Mouse (Mus musculus): Measurements from ENCODE around the gene Dyrk3.

The Dyrk3 gene

DNA sequence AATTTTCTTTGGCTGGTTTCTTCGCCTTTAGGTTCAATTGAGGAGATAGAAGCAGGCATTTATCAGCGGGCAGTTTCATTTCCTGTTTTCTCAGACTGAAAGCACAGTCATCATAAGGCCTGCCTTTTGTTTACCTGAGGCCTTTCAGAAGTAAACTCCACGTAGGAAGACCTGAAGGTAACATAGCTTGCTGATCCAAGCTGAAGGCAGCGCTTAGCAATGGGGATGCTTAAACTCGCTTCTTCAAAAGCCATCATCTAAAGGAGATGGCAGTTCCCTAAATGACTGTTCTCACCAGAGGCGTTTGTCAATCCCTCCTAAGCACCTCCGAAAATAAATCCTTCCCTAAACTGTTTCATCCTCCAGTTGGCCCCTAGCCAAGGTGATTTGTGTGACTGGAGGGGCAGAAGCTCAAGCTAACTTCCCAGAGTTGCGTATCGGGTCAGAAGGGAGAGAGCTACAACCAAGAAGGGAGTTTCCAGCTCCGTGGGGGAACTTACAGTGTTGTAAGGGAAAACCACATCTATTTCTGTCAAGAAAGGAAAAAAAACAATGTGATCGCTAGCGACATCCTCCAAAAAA is 27.5 kb downstream of the Dyrk3 start:
- peak; percentile 55 for DNase-seq (ENCODE audit: low read depth)

DNA sequence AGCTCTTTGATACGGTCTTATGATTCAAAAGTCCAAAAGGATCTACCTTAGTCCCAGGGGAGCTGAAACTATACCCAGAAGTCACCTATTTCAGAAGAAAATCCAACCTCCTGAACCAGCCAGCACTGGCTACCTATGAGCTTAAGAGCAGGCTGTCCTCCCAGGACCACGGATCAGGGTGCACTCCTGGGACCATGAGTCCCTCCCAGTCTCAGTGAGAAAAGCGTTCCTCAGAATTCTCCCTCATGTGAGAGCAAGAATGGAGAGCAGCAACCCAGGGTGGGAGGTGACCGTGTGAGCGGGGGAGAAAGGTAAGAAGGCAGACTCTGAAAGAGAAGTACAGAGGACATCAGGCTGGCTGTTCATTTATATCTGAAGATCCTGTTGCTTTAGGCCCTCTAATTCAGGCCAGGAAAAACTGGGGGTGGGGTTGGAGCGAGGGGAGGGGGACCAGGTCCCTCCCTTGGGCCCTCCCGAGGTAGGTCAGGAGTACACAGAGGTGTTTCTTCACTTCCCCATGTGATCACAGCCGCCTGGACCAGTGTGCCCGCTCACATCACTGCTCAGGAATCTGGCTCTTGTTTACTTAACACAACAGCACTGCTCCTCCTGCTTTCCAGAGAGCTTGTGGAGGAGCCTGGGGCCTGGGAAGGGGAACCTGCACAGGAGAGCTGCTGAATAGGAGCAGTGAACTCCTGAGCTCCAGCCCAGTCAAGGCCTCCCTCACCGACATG is 30.4 kb downstream of the Dyrk3 start:
- no peak for DNase-seq (ENCODE audit: low read depth)

DNA sequence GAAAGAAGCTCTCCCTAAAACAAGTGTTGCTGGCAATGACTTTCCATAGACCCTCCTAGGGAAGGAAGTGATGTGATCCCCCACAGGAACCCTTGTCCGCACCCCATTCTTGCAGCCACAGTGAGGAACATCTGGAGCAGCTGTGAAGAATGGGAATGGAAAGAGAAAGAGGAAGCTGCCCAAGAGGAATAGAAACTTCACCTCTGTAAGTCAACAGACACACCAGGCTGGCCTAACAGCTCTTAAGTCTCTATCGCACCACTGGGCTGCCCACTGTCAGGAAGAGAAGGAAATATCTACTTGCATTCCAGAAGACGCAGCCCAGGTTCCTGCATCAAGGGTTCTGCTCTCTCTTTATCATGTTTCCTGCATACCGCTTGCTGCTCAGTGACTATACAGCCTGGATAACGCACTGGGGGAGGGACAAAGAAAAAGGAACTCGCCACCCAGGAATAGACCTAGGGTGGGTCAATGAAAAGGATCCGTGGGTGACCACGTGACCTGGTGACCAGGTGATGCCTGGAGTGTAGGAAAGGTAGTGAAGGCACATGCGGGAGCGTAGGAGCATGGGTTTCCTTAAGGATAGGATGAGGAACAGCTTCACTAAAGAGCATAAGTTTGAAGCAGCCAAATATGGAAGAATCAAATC is 34.2 kb downstream of the Dyrk3 start:
- DNase-seq (ENCODE audit: low read depth) = no peak

GRCm38 (mm10) chr1:131100808-131101207 is 37.3 kb downstream of the Dyrk3 start:
- no peak for DNase-seq (ENCODE audit: low read depth)

- DNase-seq (ENCODE audit: low read depth) = peak; percentile 88
Observed at GRCm38 (mm10) chr1:131097700-131098094, 40.4 kb downstream of the Dyrk3 start, which contains the start of gene Mapkapk2. TSS of gene Mapkapk2 (minus strand) at chr1:131097826.

- peak; percentile 65 for DNase-seq (ENCODE audit: low read depth)
Observed at GRCm38 (mm10) chr1:131096803-131097699, 41.1 kb downstream of the Dyrk3 start.

GRCm38 (mm10) chr1:131096132-131096695 is 41.9 kb downstream of the Dyrk3 start:
- DNase-seq (ENCODE audit: low read depth) = peak; percentile 55

DNA sequence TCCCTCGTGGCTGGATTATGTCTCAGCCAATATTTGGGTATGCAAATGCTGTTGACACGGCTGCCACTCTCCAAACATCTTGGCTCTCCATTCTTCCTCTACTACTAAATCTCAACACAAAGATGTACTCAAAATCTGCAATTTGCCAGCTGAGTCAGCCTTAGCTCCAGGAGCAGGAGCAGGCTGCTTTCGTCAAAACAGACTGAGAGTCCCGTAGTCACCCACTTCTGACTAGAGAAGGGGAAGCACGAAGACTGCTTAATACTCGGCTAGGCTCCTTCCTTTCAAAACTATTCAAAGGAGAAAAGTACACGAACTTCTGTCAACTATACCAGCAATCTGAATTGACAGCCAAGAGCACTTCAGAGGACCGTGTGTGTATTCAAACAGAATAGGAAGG is 42.6 kb downstream of the Dyrk3 start:
- DNase-seq (ENCODE audit: low read depth) = peak; percentile 36

DNA sequence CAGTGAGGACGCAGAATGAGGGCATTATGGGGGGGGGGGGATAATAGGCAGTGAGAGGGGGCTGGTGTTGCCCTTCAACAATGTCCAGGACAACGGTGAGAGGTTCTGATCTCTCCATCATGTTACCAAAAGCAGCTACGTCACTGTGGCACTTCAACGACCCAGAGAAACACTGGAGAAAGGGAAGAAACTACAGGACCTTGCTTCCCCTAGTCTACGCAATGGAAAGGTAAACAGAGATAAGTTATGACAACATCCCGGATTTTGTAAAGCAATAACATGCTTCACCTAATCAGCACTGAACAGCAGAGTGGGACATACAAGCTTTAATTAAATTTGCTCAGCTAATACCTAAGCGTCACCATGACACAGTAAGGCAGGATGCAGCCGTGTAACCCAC is 44.3 kb downstream of the Dyrk3 start:
- DNase-seq (ENCODE audit: low read depth) = no peak

GRCm38 (mm10) chr1:131092846-131093245 is 45.3 kb downstream of the Dyrk3 start:
- DNase-seq (ENCODE audit: low read depth) = no peak

GRCm38 (mm10) chr1:131092173-131092572 is 46.0 kb downstream of the Dyrk3 start:
- no peak for DNase-seq (ENCODE audit: low read depth)

DNA sequence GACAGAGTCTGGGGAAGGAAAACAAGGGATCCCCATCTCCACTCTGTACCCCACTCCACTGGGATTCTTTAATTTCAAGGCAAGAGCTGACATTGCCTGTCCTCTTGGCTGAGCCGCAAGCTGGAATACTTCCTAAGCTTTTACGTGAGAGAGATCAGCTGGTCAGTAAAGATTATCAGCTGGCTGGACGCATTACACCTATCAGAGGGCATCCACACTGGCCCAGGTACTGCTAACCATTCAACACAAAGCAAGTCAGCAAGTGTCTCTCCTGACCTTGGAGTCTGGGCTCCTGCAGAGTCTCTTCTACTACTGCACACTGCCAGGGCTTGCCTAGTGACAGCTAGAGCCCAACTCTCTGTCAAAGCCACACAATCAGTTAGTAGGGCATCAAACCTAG is 46.7 kb downstream of the Dyrk3 start:
- no peak for DNase-seq (ENCODE audit: low read depth)

DNA sequence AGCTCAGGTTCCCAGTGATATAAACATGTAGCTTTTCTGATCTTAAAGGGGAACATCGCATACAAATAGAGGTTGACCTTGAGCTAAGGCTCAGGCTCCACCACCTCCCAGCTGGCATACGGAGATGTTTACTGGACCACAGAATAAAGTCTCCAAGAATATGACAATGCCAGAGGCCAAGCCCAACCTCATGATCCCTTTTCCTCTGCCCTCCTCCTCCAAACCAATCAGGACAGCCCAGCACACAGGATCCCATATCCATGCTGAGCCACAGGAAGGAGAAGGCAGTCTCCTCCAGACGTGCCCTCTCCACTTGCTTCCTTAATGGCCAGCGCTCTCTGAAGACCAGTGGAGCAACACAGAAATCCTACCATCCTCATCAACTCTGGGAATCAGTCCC is 47.3 kb downstream of the Dyrk3 start:
- no peak for DNase-seq (ENCODE audit: low read depth)

DNA sequence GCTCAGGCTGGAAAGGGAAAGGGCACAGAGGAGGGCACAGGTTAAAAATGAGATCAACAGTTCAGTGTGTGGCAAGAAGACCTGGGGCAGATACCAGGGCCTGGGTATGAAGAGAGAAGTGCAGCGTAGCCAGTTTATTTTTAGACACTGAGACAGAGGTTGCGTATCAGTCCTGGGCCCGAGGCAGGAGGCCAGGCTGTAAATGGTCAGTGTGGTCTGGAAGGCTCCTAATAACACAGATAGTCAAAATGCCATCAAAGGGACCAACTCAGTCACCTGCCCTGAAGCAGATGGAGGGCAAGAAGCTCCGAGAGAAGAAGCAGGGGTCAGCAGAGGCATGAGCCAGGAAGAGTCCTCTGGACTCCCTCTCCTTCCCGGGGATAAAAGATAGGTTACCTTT is 47.9 kb downstream of the Dyrk3 start:
- DNase-seq (ENCODE audit: low read depth) = no peak

DNA sequence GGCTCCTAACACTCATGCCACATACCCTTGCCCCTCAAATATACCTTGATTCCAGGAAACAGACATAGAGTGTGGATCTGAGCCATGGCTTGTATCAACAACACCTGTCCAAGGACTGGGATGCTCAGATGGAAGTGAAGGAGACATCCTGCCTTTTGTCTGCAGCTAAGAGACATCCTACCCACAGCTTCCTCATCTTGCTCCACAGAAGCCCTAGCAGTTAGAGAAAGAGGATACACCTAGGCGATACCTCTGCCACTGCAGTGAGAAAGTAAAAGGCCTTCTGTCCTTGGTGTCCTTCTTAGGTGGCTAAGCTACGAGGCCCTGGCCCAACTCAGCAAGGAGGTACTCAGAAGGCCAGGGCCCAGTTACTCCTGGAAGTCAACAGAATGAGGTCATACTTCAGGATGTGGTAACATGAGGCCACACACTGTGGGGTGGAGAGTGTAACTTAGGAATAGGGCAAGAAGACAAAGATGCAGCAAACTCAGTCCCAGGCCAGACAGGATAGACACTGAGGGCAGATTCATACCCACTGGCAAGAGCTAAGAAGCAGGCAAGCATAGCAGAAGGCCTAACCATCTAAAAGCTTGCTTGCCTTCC is 48.5 kb downstream of the Dyrk3 start:
- DNase-seq (ENCODE audit: low read depth) = peak; percentile 35

DNA sequence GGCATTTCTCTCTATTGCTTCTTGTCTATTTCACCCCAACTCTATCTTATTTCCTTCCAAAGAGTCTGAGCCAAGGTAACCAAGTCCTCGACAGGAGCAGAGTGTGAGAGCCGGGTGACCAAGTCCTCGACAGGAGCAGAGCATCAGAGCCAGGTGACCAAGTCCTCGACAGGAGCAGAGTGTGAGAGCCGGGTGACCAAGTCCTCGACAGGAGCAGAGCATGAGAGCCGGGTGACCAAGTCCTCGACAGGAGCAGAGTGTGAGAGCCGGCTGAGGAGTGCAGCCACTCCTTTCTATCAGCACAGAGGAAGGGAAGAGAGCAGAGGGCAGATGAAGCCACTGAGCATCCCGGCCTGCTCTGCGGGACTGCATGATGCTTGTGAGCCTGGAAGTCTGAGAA is 49.6 kb downstream of the Dyrk3 start:
- no peak for DNase-seq (ENCODE audit: low read depth)

DNA sequence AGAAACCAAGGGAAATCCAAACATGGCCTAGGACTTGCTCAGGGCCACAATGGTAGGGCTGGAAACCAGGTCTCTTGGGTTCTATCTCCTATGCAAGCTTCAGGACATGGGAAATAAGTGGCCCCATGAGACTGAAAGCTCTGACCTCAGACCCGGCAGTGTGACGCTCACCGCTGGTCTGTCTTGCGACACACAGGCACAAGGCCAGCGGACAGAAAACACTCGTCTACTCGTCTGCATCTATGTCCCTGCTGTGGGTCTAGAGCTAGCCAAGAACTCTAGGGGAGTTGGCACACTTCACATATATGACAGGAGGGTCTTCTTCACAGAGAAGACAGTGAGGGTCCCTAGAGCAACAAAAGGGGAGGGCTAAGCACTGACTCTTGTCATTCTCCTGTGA is 51.2 kb downstream of the Dyrk3 start:
- no peak for DNase-seq (ENCODE audit: low read depth)

DNA sequence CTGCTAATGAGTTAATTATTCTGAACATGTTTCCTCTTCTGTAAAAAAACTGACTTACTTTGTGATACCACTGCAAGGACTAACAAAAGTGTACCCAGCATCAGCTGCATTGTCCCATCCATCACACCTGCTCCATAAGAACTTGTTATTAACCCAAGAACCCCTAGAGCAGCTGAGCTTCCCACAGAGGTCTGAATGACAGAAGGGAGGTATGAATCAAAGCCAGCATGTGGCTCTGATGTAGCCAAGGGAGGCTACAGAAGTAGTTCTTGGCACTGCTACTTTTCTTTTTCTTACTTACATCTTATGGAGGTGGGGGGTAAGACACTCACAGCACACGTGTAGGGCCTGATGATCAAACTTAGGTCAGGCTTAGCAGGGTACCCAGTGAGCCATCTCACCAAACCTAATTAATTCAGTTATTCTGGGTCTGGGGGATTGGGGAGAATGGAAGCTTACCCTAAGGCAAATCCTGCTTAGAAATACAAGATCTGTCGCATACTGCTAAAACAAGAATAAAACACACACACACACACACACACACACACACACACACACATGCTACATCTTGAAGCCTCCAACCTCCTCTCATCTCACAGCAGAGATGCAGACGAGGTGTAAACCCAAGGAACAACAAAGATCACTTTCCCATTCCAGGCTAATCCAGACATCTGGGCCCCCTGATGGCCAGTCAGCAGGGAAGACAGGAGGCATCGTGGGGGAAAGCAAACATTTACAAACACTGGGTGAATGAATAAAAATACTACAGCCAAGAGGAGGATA is 52.0 kb downstream of the Dyrk3 start:
- DNase-seq (ENCODE audit: low read depth) = no peak

DNA sequence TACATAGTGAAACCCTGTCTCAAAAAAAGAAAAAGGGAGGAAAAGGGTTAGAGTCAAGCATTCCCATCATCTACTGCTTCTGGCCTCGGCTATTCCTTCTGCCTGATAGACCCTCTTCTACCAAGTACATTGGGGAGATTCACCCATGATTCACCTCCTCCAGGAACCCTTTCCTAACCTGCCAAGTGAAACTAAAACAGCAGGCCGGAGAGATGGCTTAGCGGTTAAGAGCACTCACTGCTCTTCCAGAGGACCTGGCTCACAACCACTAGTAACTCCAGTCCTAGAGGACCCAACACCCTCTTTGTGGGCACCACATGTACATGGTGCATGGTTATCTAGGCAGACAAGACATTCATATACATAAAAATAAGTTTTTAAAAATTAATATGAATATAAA is 52.9 kb downstream of the Dyrk3 start:
- DNase-seq (ENCODE audit: low read depth) = no peak

DNA sequence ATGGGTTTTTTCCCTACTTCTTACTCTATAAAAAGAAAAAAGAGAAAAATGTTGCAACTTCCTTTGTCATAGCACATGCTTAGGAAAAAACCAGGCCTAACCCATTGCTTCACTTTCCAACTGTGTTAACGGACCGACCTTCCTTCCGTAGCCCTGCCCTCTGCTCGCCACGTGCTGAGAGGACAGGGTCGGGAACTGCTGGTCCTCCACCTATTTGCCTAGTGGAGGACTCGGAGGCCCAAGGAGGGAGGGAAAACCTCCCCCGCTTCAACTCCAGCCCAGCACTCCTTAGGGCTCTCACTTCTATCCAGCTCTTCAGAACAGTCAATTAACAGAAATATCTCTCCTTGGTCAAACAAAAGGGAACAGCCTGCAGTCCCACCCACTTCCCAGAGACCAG is 53.9 kb downstream of the Dyrk3 start:
- DNase-seq (ENCODE audit: low read depth) = no peak

DNA sequence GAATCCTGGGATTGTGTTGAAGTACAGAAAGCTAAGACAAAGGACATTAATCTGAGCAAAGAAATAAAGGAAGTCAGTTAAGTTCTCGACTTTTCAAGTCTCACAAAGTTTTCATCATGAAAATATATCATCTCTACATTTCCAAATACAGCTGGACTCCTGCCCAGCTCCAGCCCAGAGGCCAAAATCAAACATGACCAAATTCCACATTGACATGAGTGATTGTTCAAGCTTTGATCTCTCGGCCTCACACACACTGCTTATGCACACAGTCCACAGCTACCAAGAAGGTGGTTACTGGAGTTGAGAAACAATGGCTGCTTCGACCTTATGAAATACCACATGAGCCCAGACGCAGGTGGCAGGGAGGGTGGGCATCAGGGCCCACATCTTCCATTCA is 54.5 kb downstream of the Dyrk3 start:
- DNase-seq (ENCODE audit: low read depth) = no peak

Measured in naive thymus-derived CD4-positive, alpha-beta T cell, adult 2 months (primary cell).